Mouse (Mus musculus) lung, postnatal 10 days (tissue): Measurements from ENCODE around the gene Scn2a.
"Not testable (repeated sequence)": the region's sequence is repeated elsewhere in the genome, so short reads cannot be mapped to it uniquely, and the experiment has no call there.

Source experiments
- DNase-seq: peaks from one replicate; pipeline ENCODE4 v3.0.0; 2021

The Scn2a gene

GRCm38 (mm10) chr2:65701175-65701574, 80.6 kb downstream of the Scn2a start:
- no peak for DNase-seq

- DNase-seq = no peak
These were observed 101.7 kb downstream of the Scn2a start for GRCm38 (mm10) chr2:65722219-65722800.

GRCm38 (mm10) chr2:65745400-65745799, 124.8 kb downstream of the Scn2a start:
- no peak for DNase-seq

GRCm38 (mm10) chr2:65782442-65782841, 161.9 kb downstream of the Scn2a start:
- no peak for DNase-seq

- no peak for DNase-seq
These were observed 162.8 kb downstream of the Scn2a start for GRCm38 (mm10) chr2:65783392-65783791.

GRCm38 (mm10) chr2:65792516-65792915, 171.9 kb downstream of the Scn2a start:
- DNase-seq = peak; percentile 6

GRCm38 (mm10) chr2:65793593-65793992, 173.0 kb downstream of the Scn2a start:
- no peak for DNase-seq

GRCm38 (mm10) chr2:65801054-65801709, 180.6 kb downstream of the Scn2a start:
- no peak for DNase-seq

GRCm38 (mm10) chr2:65806556-65806955, 186.0 kb downstream of the Scn2a start:
- DNase-seq = no peak

GRCm38 (mm10) chr2:65811203-65811602, 190.6 kb downstream of the Scn2a start:
- not testable (repeated sequence) for DNase-seq
